Mouse (Mus musculus) lung, embryonic 15.5 days (tissue): Measurements from ENCODE around the gene Fpgs. TPM values are rescaled to one million over a fixed set of nuclear protein-coding genes. Genes with fewer than 3 reads are reported as not detected.
A peak's percentile ranks its signal among the peaks of the same experiment; 100 is the strongest.

Experiments
- ATAC-seq: fragments of 200-750 bp; cut with Nextera tagmentation; 2 replicates; pipeline ENCODE4 v1.8.0; 2017; ENCODE audit warnings: moderate number of reproducible peaks, borderline replicate concordance; ENCODE audit not compliant: low FRiP score, low TSS enrichment; ENCODE audit errors: extremely low read depth
- H3K27ac ChIP-seq: fragments of 300-500 bp; sonication (generic); 2 replicates; pipeline ENCODE4 v1.5.1; 2015; ENCODE audit warnings: moderate library complexity, mild to moderate bottlenecking, inconsistent platforms
- H3K27me3 ChIP-seq: fragments of 300-500 bp; sonication (generic); 2 replicates; pipeline ENCODE4 v1.6.1; 2015; ENCODE audit warnings: inconsistent platforms
- H3K36me3 ChIP-seq: fragments of 300-500 bp; sonication (generic); 2 replicates; pipeline ENCODE4 v1.6.1; 2015; ENCODE audit warnings: inconsistent platforms
- H3K4me1 ChIP-seq: fragments of 300-500 bp; sonication (generic); 2 replicates; pipeline ENCODE4 v1.6.1; 2015; ENCODE audit warnings: inconsistent platforms
- H3K4me2 ChIP-seq: fragments of 300-500 bp; sonication (generic); 2 replicates; pipeline ENCODE4 v1.6.1; 2015; ENCODE audit warnings: inconsistent platforms, mild to moderate bottlenecking, moderate library complexity
- H3K4me3 ChIP-seq: fragments of 300-500 bp; sonication (generic); 2 replicates; pipeline ENCODE4 v1.5.1; 2015; ENCODE audit warnings: mild to moderate bottlenecking, inconsistent platforms
- H3K9ac ChIP-seq: fragments of 300-500 bp; sonication (generic); 2 replicates; pipeline ENCODE4 v1.6.1; 2015; ENCODE audit warnings: inconsistent platforms
- H3K9me3 ChIP-seq: fragments of 300-500 bp; sonication (generic); 2 replicates; pipeline ENCODE4 v1.6.1; 2016; ENCODE audit warnings: inconsistent platforms
- WGBS: fragments of 180-500 bp; shearing (Covaris S2); methylation state at CpG from one replicate; pipeline ENCODE4 v1.1.7; 2015; 5-methylcytosine and 5-hydroxymethylcytosine counted together
- polyA plus RNA-seq: library from polyadenylated mRNA; unstranded; fragments of >200 nt; fragmentation: Nextera tagmentation; extraction: Ambion mirVana; gene quantifications from 2 replicates; pipeline ENCODE4 v1.2.1, GENCODE M21; 2015

Fpgs gene
- polyA plus RNA-seq, 1 experiment from 2014 or later = 28.6 TPM

- 84% methylated on average over 5 of the region's 5 CpGs for WGBS
- H3K27me3 ChIP-seq = no peaks in the 10 kb centered on the region
- H3K9me3 ChIP-seq = no peaks in the 10 kb centered on the region
- H3K27ac ChIP-seq = no peak overlapping the region
- peaks cover 35% of the 10 kb centered on the region for H3K4me1 ChIP-seq
- H3K9ac ChIP-seq = no peak overlapping the region
- H3K4me3 ChIP-seq = no peak overlapping the region
- H3K36me3 ChIP-seq = peaks cover 60% of the 10 kb centered on the region
- H3K4me2 ChIP-seq = no peak overlapping the region
- ATAC-seq = no peak
Measured at GRCm38 (mm10) chr2:32710425-32710824, 6.5 kb upstream of the Fpgs start.

- Histone ChIP-seq H3K27ac (no peak overlapping the region), H3K9ac (no peak overlapping the region), H3K9me3 (no peaks in the 10 kb centered on the region), H3K4me1 (peaks cover 28% of the 10 kb centered on the region), H3K27me3 (no peaks in the 10 kb centered on the region), H3K4me2 (no peak overlapping the region), H3K4me3 (no peak overlapping the region), H3K36me3 (peaks cover 68% of the 10 kb centered on the region)
- no peak for ATAC-seq
- 88% methylated on average over 20 of the region's 20 CpGs for WGBS
Measured at GRCm38 (mm10) chr2:32709521-32710137, 5.7 kb upstream of the Fpgs start.

GRCm38 (mm10) chr2:32708643-32709042, 4.7 kb upstream of the Fpgs start:
- WGBS = 29% methylated on average over 3 of the region's 3 CpGs
- Histone ChIP-seq H3K4me3 (no peak overlapping the region), H3K27ac (no peak overlapping the region), H3K4me1 (peaks cover 18% of the 10 kb centered on the region), H3K9me3 (no peaks in the 10 kb centered on the region), H3K27me3 (no peaks in the 10 kb centered on the region), H3K9ac (no peak overlapping the region), H3K4me2 (no peak overlapping the region), H3K36me3 (peaks cover 77% of the 10 kb centered on the region)
- no peak for ATAC-seq

GRCm38 (mm10) chr2:32706971-32707370, 3.0 kb upstream of the Fpgs start:
- peaks cover 17% of the 10 kb centered on the region for H3K4me1 ChIP-seq
- no peak for ATAC-seq
- no peak overlapping the region for H3K9ac ChIP-seq
- no peak overlapping the region for H3K4me2 ChIP-seq
- H3K27ac ChIP-seq = no peak overlapping the region
- no peaks in the 10 kb centered on the region for H3K27me3 ChIP-seq
- H3K4me3 ChIP-seq = no peak overlapping the region
- H3K9me3 ChIP-seq = no peaks in the 10 kb centered on the region
- 94% methylated on average over 6 of the region's 6 CpGs for WGBS
- peaks cover 88% of the 10 kb centered on the region for H3K36me3 ChIP-seq

GRCm38 (mm10) chr2:32705018-32705417, 1.1 kb upstream of the Fpgs start:
- Histone ChIP-seq H3K4me3 (no peak overlapping the region), H3K27ac (no peak overlapping the region), H3K9me3 (no peaks in the 10 kb centered on the region), H3K27me3 (no peaks in the 10 kb centered on the region), H3K4me2 (no peak overlapping the region), H3K9ac (no peak overlapping the region), H3K36me3 (peaks cover 73% of the 10 kb centered on the region), H3K4me1 (0 out of 2 replicates have a peak, but pooled peaks cover 3% of the 10 kb centered on the region)
- ATAC-seq = no peak
- 84% methylated on average over 7 of the region's 7 CpGs for WGBS

- 89% methylated on average over 8 of the region's 8 CpGs for WGBS
- H3K4me3 ChIP-seq = no peak overlapping the region
- no peaks in the 10 kb centered on the region for H3K27me3 ChIP-seq
- no peak overlapping the region for H3K4me2 ChIP-seq
- ATAC-seq = no peak
- H3K36me3 ChIP-seq = peaks cover 54% of the 10 kb centered on the region
- H3K27ac ChIP-seq = no peak overlapping the region
- no peaks in the 10 kb centered on the region for H3K9me3 ChIP-seq
- no peak overlapping the region for H3K9ac ChIP-seq
- H3K4me1 ChIP-seq = 0 out of 2 replicates have a peak, but pooled peaks cover 3% of the 10 kb centered on the region
Measured at GRCm38 (mm10) chr2:32703046-32703445, 899 bp downstream of the Fpgs start.

- ATAC-seq = no peak
- Histone ChIP-seq H3K4me3 (no peak overlapping the region), H3K9me3 (no peaks in the 10 kb centered on the region), H3K4me2 (no peak overlapping the region), H3K4me1 (0 out of 2 replicates have a peak, but pooled peaks cover under 1% of the 10 kb centered on the region), H3K27ac (no peak overlapping the region), H3K36me3 (peaks cover 36% of the 10 kb centered on the region), H3K27me3 (no peaks in the 10 kb centered on the region), H3K9ac (no peak overlapping the region)
- 76% methylated on average over 14 of the region's 14 CpGs for WGBS
Measured at GRCm38 (mm10) chr2:32700966-32701743, 2.8 kb downstream of the Fpgs start.

GRCm38 (mm10) chr2:32699680-32700079, 4.3 kb downstream of the Fpgs start:
- ATAC-seq = no peak
- no peaks in the 10 kb centered on the region for H3K27me3 ChIP-seq
- H3K9ac ChIP-seq = no peak overlapping the region
- H3K4me3 ChIP-seq = no peak overlapping the region
- no peak overlapping the region for H3K27ac ChIP-seq
- peaks cover 21% of the 10 kb centered on the region for H3K36me3 ChIP-seq
- H3K9me3 ChIP-seq = no peaks in the 10 kb centered on the region
- H3K4me2 ChIP-seq = no peak overlapping the region
- WGBS = 83% methylated on average over 6 of the region's 6 CpGs
- 0 out of 2 replicates have a peak, but pooled peaks cover 1% of the 10 kb centered on the region for H3K4me1 ChIP-seq

- peak overlapping the region; percentile 84 for H3K4me2 ChIP-seq
- H3K4me3 ChIP-seq = peak overlapping the region; percentile 69
- 83% methylated on average over 12 of the region's 12 CpGs for WGBS
- H3K9me3 ChIP-seq = no peaks in the 10 kb centered on the region
- H3K36me3 ChIP-seq = no peaks in the 10 kb centered on the region
- peak overlapping the region; percentile 48 for H3K9ac ChIP-seq
- H3K27me3 ChIP-seq = no peaks in the 10 kb centered on the region
- peak overlapping the region; percentile 75 for H3K27ac ChIP-seq
- peaks cover 31% of the 10 kb centered on the region for H3K4me1 ChIP-seq
- ATAC-seq = no peak
Measured at GRCm38 (mm10) chr2:32694691-32695090, 9.3 kb downstream of the Fpgs start.

- Histone ChIP-seq H3K9ac (peak overlapping the region; percentile 78), H3K4me1 (peaks cover 31% of the 10 kb centered on the region), H3K36me3 (no peaks in the 10 kb centered on the region), H3K27me3 (no peaks in the 10 kb centered on the region), H3K4me2 (peak overlapping the region; percentile 84), H3K4me3 (peak overlapping the region; percentile 69), H3K27ac (peak overlapping the region; percentile 75), H3K9me3 (no peaks in the 10 kb centered on the region)
- ATAC-seq = peak; percentile 97
- under 1% methylated on average over 51 of the region's 51 CpGs for WGBS
Measured at GRCm38 (mm10) chr2:32693823-32694411, 10.0 kb downstream of the Fpgs start.

GRCm38 (mm10) chr2:32693282-32693681, 10.7 kb downstream of the Fpgs start:
- no peaks in the 10 kb centered on the region; the same call in 1 of the 2 replicates for H3K36me3 ChIP-seq
- WGBS = 14% methylated on average over 7 of the region's 7 CpGs

GRCm38 (mm10) chr2:32692496-32692895, 11.4 kb downstream of the Fpgs start:
- H3K27ac ChIP-seq = no peak overlapping the region

More at GRCm38 (mm10) chr2:32693282-32693681, 10.7 kb downstream of the Fpgs start:
- Histone ChIP-seq H3K9ac (peak overlapping the region; percentile 78), H3K27me3 (no peaks in the 10 kb centered on the region), H3K4me2 (peak overlapping the region; percentile 84), H3K27ac (0 out of 2 replicates have a peak overlapping the region, but pooled peaks have one; percentile 70), H3K9me3 (no peaks in the 10 kb centered on the region), H3K4me1 (peaks cover 31% of the 10 kb centered on the region), H3K4me3 (peak overlapping the region; percentile 69)
- peak; percentile 4; the same call in 1 of the 2 replicates for ATAC-seq

More at GRCm38 (mm10) chr2:32692496-32692895, 11.4 kb downstream of the Fpgs start:
- H3K27me3 ChIP-seq = no peaks in the 10 kb centered on the region
- no peaks in the 10 kb centered on the region for H3K9me3 ChIP-seq
- WGBS = 87% methylated on average over 14 of the region's 14 CpGs
- no peak for ATAC-seq
- H3K4me1 ChIP-seq = peaks cover 31% of the 10 kb centered on the region
- peaks cover 7% of the 10 kb centered on the region for H3K36me3 ChIP-seq
- peak overlapping the region; percentile 84 for H3K4me2 ChIP-seq
- H3K4me3 ChIP-seq = peak overlapping the region; percentile 69; the same call in 1 of the 2 replicates
- H3K9ac ChIP-seq = 0 out of 2 replicates have a peak overlapping the region, but pooled peaks have one; percentile 78
